Mouse (Mus musculus) kidney, adult 2 months (tissue): Measurements from ENCODE around the gene Cerkl.

ENCODE experiments used
- CTCF ChIP-seq: fragments of 200-500 bp; conservative IDR thresholded peaks from 2 replicates; pipeline ENCODE4 v1.5.1; 2011; ENCODE audit warnings: low read depth, mild to moderate bottlenecking, control low read depth, low read length, moderate library complexity, mixed read lengths; ENCODE audit not compliant: insufficient read depth, insufficient read length
- POLR2A ChIP-seq: fragments of 200-500 bp; IDR thresholded peaks from one replicate; pipeline ENCODE4 v1.6.1; 2011; ENCODE audit warnings: low read depth, low read length, control low read depth

DNA sequence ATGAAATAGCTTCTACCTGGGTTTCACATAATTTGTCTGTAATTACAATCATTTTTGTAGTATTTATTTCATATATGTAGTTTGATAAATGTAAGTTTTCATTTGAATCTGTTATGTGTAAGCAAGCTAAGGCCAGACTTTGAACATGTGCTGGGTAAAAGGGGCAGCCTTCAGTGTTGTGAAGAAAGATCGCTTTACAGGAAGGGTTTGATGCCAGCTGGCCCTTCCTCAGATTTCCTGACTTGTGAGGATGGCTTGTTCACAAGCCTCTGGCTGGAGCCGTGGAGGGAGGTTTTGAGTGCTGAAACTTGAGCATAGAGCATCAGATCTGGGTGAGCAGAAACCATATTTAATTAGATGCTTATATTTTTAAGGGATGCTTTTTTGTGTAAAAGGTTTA lies 128.5 kb downstream of the Cerkl start:
- TF ChIP-seq POLR2A: no peak
- no peak for TF ChIP-seq CTCF
